Mouse (Mus musculus) embryonic fibroblast, embryonic 13.5 days (primary cell): ENCODE data around the gene Slc4a4.

Experiments used
- CTCF ChIP-seq: IDR thresholded peaks from 2 replicates; pipeline ENCODE4 v1.5.1; 2011; ENCODE audit warnings: mild to moderate bottlenecking, control low read depth, low read length, moderate library complexity, borderline replicate concordance; ENCODE audit not compliant: insufficient read depth
- POLR2A ChIP-seq: IDR thresholded peaks from 2 replicates; pipeline ENCODE4 v1.6.1; 2011; ENCODE audit warnings: low read depth, mild to moderate bottlenecking, control low read depth, low read length, moderate library complexity

GRCm38 (mm10) chr5:89102560-89102959 lies 215.9 kb downstream of the Slc4a4 start:
- TF ChIP-seq POLR2A (no peak), CTCF (no peak)
